Mouse (Mus musculus): ENCODE measurements around the gene Casc3. TPM values are rescaled to one million over a fixed set of nuclear protein-coding genes. Genes with fewer than 3 reads are reported as not detected.

Gene Casc3
- polyA plus RNA-seq, 1 experiment from 2014 or later, result 34.5 TPM

DNA sequence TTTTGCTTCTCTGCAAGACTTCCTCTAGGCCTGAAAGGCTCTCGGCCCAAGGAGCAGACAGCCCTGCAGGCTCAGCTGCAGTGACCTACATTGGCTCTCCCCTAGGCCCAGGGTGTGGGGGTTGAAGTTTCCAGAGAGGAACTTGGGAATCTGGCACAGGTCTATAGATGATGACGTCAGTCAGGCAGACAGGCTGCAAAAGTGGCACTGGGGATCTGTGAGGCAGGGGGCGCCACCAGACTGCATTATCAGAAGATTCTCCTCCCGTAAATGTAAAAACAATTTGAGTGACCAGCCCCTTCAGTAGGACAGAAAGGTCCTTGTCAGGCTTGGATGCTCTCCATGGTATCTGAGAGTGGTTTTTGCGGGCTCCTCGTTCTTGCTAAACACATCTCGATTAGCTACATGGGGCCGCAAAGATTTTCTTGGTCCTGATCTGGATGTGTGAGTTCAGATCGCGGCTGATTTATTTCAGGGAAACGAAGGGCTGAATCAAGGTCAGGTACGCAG is 18.9 kb upstream of the Casc3 start:
- DNase-seq (ENCODE audit: low spot score) (no peak), ATAC-seq (replicated peaks; ENCODE audit: low FRiP score, low TSS enrichment, low read depth) (no peak)
- WGBS, result 8% methylated on average over 12 of the region's 12 CpGs
- no peaks in the 10 kb centered on the region for H3K9me3 ChIP-seq (ENCODE audit: control insufficient read depth, low read length)
- peaks cover 66% of the 10 kb centered on the region for H3K4me1 ChIP-seq (replicated peaks; ENCODE audit: control insufficient read depth, insufficient read depth, low read length)
- no peaks in the 10 kb centered on the region for H3K27me3 ChIP-seq (replicated peaks; ENCODE audit: control insufficient read depth, insufficient read depth, low read length)
- H3K4me2 ChIP-seq (ENCODE audit: low read length), result peak overlapping the region; percentile 44
- H3K9ac ChIP-seq (ENCODE audit: low read length), result 0 out of 2 replicates have a peak overlapping the region, but pooled peaks have one; percentile 27
- no peak overlapping the region for H3K4me3 ChIP-seq (ENCODE audit: low read depth, low read length)
- no peaks in the 10 kb centered on the region for H3K36me3 ChIP-seq (ENCODE audit: control insufficient read depth, insufficient read depth, low read length)
- H3K27ac ChIP-seq (ENCODE audit: low read depth), result peak overlapping the region; percentile 91

DNA sequence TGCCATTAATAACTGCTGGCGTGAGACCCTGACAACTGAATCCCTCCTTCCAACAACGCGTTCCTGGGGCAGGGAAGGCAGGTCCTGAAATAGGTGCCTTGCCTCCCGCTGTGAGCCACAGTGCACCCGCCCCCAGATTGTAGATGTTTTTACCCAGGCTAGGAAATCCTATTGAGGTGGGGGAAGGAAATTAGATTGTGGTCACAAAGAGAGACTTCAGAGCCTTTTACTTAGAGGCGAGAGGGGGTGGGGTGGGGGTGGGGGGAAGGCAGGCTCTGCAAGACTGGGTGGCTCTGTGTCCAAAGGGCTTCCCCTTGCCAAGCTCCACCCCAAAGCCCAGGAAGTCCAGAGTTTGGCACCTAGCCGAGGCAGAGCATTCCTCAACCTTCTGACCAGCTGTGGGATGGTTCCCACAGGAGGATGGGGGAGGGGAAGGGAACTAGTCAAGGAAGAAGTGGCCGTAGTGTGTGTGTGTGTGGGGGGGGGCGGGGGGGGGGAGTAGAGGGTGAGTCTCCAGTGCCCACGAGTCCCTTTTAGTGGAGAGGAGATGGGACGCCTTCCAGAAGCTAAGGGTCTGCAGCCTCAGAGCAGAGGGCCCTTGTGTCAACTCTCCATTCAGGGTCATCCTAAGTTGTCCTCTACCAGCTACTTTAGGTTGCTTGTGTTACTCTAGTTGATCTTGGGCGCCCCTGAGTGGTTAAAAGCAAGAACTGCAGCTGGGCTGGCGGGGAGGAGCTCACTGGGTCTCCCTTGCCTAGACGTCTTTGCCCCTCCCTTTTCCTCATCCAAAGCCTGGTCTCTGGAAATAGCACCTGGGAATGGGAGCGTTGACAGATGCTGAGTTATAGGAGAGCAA is 18.1 kb upstream of the Casc3 start:
- DNase-seq (ENCODE audit: low spot score) (peak; percentile 99), ATAC-seq (replicated peaks; ENCODE audit: low FRiP score, low TSS enrichment, low read depth) (peak; percentile 45)
- Histone ChIP-seq H3K27ac (ENCODE audit: low read depth) (peak overlapping the region; percentile 91), H3K27me3 (replicated peaks; ENCODE audit: control insufficient read depth, insufficient read depth, low read length) (no peaks in the 10 kb centered on the region), H3K36me3 (ENCODE audit: control insufficient read depth, insufficient read depth, low read length) (no peaks in the 10 kb centered on the region), H3K9me3 (ENCODE audit: control insufficient read depth, low read length) (no peaks in the 10 kb centered on the region), H3K4me2 (ENCODE audit: low read length) (peak overlapping the region; percentile 44), H3K4me1 (replicated peaks; ENCODE audit: control insufficient read depth, insufficient read depth, low read length) (peaks cover 60% of the 10 kb centered on the region), H3K9ac (ENCODE audit: low read length) (0 out of 2 replicates have a peak overlapping the region, but pooled peaks have one; percentile 27), H3K4me3 (ENCODE audit: low read depth, low read length) (no peak overlapping the region)
- 1% methylated on average over 14 of the region's 15 CpGs for WGBS

DNA sequence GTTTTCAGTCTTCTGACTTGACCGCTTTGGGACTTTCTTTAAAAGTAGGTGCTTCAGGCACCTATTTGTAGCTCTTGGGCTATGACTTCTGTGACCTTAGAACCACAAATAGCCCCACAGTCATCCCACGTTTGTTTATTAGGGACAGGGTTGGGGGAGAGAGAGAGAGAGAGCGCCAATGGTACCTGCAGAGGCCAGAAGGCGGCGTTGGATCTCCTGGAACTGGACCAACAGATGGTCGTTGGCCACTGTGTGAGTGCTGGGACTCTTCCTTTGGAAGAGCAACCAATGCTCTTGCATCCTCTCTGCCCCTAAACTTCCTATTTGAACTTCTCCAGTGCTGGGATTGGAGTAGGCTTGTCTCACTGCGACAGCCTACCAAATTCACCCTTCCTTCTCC is 17.5 kb upstream of the Casc3 start:
- peaks cover 54% of the 10 kb centered on the region for H3K4me1 ChIP-seq (replicated peaks; ENCODE audit: control insufficient read depth, insufficient read depth, low read length)

DNA sequence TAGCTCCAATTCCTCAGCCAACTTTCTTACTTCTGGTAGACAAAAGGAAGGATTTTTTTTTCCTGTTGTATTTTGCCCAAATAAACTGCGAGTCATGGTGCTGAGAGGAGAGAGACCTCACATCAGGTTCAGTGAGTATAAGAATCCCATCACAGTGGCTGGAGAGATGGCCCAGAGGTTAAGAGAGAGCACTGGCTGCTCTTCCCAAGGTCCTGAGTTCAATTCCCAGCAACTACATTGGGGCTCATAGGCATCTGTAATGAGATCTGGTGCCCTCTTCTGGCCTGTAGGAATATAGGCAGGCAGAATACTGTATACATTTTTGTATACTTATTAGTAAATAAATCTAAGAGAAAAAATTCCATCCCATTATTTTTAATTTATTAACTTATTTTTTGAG is 17.0 kb upstream of the Casc3 start:
- peaks cover 49% of the 10 kb centered on the region for H3K4me1 ChIP-seq (replicated peaks; ENCODE audit: control insufficient read depth, insufficient read depth, low read length)
- no peaks in the 10 kb centered on the region for H3K36me3 ChIP-seq (ENCODE audit: control insufficient read depth, insufficient read depth, low read length)
- no peaks in the 10 kb centered on the region for H3K9me3 ChIP-seq (ENCODE audit: control insufficient read depth, low read length)
- H3K4me3 ChIP-seq (ENCODE audit: low read depth, low read length), result no peak overlapping the region
- ATAC-seq (replicated peaks; ENCODE audit: low FRiP score, low TSS enrichment, low read depth) (no peak), DNase-seq (ENCODE audit: low spot score) (no peak)
- no peak overlapping the region for H3K4me2 ChIP-seq (ENCODE audit: low read length)
- WGBS, result 96% methylated on average over 1 of the region's 1 CpGs
- no peak overlapping the region for H3K9ac ChIP-seq (ENCODE audit: low read length)
- 0 out of 2 replicates have a peak overlapping the region, but pooled peaks have one; percentile 91 for H3K27ac ChIP-seq (ENCODE audit: low read depth)
- H3K27me3 ChIP-seq (replicated peaks; ENCODE audit: control insufficient read depth, insufficient read depth, low read length), result no peaks in the 10 kb centered on the region

More for the DNA sequence above, 17.5 kb upstream of the Casc3 start:
- Histone ChIP-seq H3K27ac (ENCODE audit: low read depth) (peak overlapping the region; percentile 91; the same call in 1 of the 2 replicates), H3K27me3 (replicated peaks; ENCODE audit: control insufficient read depth, insufficient read depth, low read length) (no peaks in the 10 kb centered on the region), H3K36me3 (ENCODE audit: control insufficient read depth, insufficient read depth, low read length) (no peaks in the 10 kb centered on the region), H3K4me3 (ENCODE audit: low read depth, low read length) (no peak overlapping the region), H3K9ac (ENCODE audit: low read length) (no peak overlapping the region), H3K4me2 (ENCODE audit: low read length) (peak overlapping the region; percentile 44; the same call in 1 of the 2 replicates), H3K9me3 (ENCODE audit: control insufficient read depth, low read length) (no peaks in the 10 kb centered on the region)
- 19% methylated on average over 7 of the region's 7 CpGs for WGBS
- ATAC-seq (replicated peaks; ENCODE audit: low FRiP score, low TSS enrichment, low read depth), result no peak
- no peak for DNase-seq (ENCODE audit: low spot score)

DNA sequence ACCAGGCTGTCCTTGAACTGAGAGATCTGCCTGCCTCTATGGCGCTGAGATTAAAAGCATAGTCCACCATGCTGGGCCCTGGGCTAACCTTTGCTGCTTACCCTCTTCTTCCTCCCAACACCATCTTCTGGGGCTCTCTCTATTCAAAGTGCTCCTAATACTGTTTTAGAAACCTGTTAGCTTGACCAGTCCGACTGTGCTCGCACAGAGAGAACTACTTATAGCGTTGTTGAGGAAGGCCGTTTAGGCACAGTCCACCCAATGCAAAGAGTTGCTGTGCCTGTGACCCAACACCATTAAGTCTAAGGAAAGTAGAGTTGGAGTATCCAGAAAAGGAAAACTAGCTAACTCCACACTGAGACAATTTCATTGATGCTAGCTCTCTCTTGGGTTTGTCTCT is 16.6 kb upstream of the Casc3 start:
- DNase-seq (ENCODE audit: low spot score), result no peak
- WGBS, result 93% methylated on average over 5 of the region's 5 CpGs
- H3K27me3 ChIP-seq (replicated peaks; ENCODE audit: control insufficient read depth, insufficient read depth, low read length), result no peaks in the 10 kb centered on the region
- peaks cover 45% of the 10 kb centered on the region for H3K4me1 ChIP-seq (replicated peaks; ENCODE audit: control insufficient read depth, insufficient read depth, low read length)
- ATAC-seq (replicated peaks; ENCODE audit: low FRiP score, low TSS enrichment, low read depth), result no peak
- no peak overlapping the region for H3K4me2 ChIP-seq (ENCODE audit: low read length)
- no peaks in the 10 kb centered on the region for H3K36me3 ChIP-seq (ENCODE audit: control insufficient read depth, insufficient read depth, low read length)
- no peaks in the 10 kb centered on the region for H3K9me3 ChIP-seq (ENCODE audit: control insufficient read depth, low read length)
- 0 out of 2 replicates have a peak overlapping the region, but pooled peaks have one; percentile 1 for H3K27ac ChIP-seq (ENCODE audit: low read depth)
- no peak overlapping the region for H3K4me3 ChIP-seq (ENCODE audit: low read depth, low read length)
- H3K9ac ChIP-seq (ENCODE audit: low read length), result no peak overlapping the region

DNA sequence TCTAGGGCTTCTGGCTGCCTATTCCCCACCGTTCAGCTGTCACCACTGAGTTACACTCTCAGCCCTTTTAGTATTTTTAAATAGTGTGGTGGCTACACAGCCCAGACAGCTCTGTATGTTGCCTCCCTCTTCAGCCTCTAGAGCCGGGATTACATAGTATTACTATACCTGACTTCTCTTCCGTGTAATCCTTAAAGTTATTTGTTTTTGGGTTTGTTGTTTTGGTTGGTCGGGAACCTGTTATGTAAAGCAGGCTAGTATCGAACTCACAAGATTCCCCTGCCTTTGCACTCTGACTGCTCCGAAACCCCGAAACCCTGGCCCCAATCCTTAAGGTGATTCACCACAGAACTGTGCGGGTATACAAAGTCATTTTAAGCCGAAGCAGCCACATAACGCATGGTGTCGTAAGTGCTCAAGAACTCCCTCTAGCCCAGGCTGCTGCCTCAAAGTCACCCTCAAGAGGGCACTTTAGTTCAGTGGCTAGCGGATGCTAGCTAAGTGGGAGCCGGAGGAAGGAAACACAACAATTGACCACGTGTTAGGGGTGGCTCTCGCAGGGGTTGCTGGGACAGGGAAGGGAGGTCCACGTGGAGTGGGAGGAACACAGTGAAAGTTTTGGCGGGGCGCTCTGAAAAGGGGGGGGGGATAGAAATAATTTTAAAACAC is 16.0 kb upstream of the Casc3 start:
- ATAC-seq (replicated peaks; ENCODE audit: low FRiP score, low TSS enrichment, low read depth), result peak; percentile 80
- peak overlapping the region; percentile 69 for H3K9ac ChIP-seq (ENCODE audit: low read length)
- peaks cover 44% of the 10 kb centered on the region for H3K4me1 ChIP-seq (replicated peaks; ENCODE audit: control insufficient read depth, insufficient read depth, low read length)
- H3K36me3 ChIP-seq (ENCODE audit: control insufficient read depth, insufficient read depth, low read length), result no peaks in the 10 kb centered on the region
- peak overlapping the region; percentile 56 for H3K4me3 ChIP-seq (ENCODE audit: low read depth, low read length)
- H3K9me3 ChIP-seq (ENCODE audit: control insufficient read depth, low read length), result no peaks in the 10 kb centered on the region
- DNase-seq (ENCODE audit: low spot score), result peak; percentile 78
- WGBS, result 12% methylated on average over 18 of the region's 18 CpGs
- H3K4me2 ChIP-seq (ENCODE audit: low read length), result peak overlapping the region; percentile 99
- H3K27ac ChIP-seq (ENCODE audit: low read depth), result peak overlapping the region; percentile 72
- no peaks in the 10 kb centered on the region for H3K27me3 ChIP-seq (replicated peaks; ENCODE audit: control insufficient read depth, insufficient read depth, low read length)

DNA sequence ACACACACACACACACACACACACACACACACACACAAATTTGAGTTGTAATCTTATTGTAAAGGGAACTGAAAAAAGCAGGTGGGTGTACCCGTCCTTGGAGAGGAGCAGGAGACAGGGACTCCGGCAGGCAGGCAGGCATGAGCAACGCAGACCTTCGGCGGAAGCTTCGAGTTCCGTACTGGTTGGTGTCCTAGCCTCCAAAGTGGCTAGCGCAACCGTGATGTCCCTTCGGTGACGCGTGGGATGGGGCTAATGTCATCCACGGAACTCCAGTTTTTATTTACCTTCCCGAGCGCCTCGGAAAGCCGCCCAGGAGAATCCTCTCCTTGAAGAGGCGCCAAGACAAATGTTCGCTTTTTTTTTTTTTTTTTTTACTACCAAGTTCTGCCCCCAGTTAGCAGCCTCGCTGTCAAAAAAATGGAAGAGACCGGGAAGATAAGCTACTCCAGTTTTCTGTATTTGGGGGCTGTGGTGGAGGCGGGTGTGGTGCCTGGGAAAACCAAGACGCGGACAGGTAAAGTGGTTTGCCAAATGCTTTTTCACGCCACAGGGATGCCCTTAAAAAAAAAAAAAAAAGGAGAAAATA is 15.4 kb upstream of the Casc3 start:
- H3K4me2 ChIP-seq (ENCODE audit: low read length), result peak overlapping the region; percentile 99

DNA sequence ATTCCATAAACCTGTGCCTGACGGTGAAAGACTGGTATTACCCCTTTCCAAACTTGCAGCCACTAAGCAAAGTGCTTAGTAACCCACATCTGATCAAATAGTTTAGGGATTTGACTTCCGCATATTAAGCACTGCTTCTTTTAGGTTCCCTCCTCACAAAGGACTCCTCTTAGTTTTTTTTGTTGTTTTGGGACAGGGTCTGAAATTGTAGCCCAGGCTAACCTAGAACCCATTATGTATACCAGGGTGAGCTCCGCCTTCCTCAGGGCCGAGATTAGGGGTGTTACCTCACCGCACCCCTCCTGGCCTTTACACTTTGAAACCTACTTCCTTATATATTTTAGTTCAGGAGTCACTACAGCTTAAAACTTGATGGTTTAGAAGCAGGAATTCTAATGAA is 14.9 kb upstream of the Casc3 start:
- H3K36me3 ChIP-seq (ENCODE audit: control insufficient read depth, insufficient read depth, low read length), result no peaks in the 10 kb centered on the region
- 31% methylated on average over 5 of the region's 5 CpGs for WGBS
- H3K9ac ChIP-seq (ENCODE audit: low read length), result peak overlapping the region; percentile 69
- no peaks in the 10 kb centered on the region for H3K9me3 ChIP-seq (ENCODE audit: control insufficient read depth, low read length)
- peaks cover 42% of the 10 kb centered on the region for H3K4me1 ChIP-seq (replicated peaks; ENCODE audit: control insufficient read depth, insufficient read depth, low read length)
- peak overlapping the region; percentile 56 for H3K4me3 ChIP-seq (ENCODE audit: low read depth, low read length)
- ATAC-seq (replicated peaks; ENCODE audit: low FRiP score, low TSS enrichment, low read depth) (no peak), DNase-seq (ENCODE audit: low spot score) (no peak)
- H3K27me3 ChIP-seq (replicated peaks; ENCODE audit: control insufficient read depth, insufficient read depth, low read length), result no peaks in the 10 kb centered on the region
- peak overlapping the region; percentile 99 for H3K4me2 ChIP-seq (ENCODE audit: low read length)
- peak overlapping the region; percentile 69; the same call in 1 of the 2 replicates for H3K27ac ChIP-seq (ENCODE audit: low read depth)

More for the DNA sequence above, 15.4 kb upstream of the Casc3 start:
- Histone ChIP-seq H3K36me3 (ENCODE audit: control insufficient read depth, insufficient read depth, low read length) (no peaks in the 10 kb centered on the region), H3K9me3 (ENCODE audit: control insufficient read depth, low read length) (no peaks in the 10 kb centered on the region), H3K27me3 (replicated peaks; ENCODE audit: control insufficient read depth, insufficient read depth, low read length) (no peaks in the 10 kb centered on the region), H3K4me3 (ENCODE audit: low read depth, low read length) (peak overlapping the region; percentile 56), H3K4me1 (replicated peaks; ENCODE audit: control insufficient read depth, insufficient read depth, low read length) (peaks cover 45% of the 10 kb centered on the region), H3K9ac (ENCODE audit: low read length) (peak overlapping the region; percentile 69), H3K27ac (ENCODE audit: low read depth) (peak overlapping the region; percentile 69)
- under 1% methylated on average over 25 of the region's 25 CpGs for WGBS
- DNase-seq (ENCODE audit: low spot score) (no peak), ATAC-seq (replicated peaks; ENCODE audit: low FRiP score, low TSS enrichment, low read depth) (no peak; the same call in 1 of the 2 replicates)
